Mouse (Mus musculus) stomach, postnatal 0 days (tissue): ENCODE data around the gene Drd4.

ENCODE experiments used
- CTCF ChIP-seq: IDR thresholded peaks from 2 replicates; pipeline ENCODE4 v1.5.1; 2016; ENCODE audit warnings: antibody characterized with exemption, low read depth, mild to moderate bottlenecking, moderate library complexity
- EP300 ChIP-seq: optimal IDR thresholded peaks from 2 replicates; pipeline ENCODE3; 2016; ENCODE audit warnings: antibody characterized with exemption

GRCm38 (mm10) chr7:141288042-141288441, 3.8 kb upstream of the Drd4 start:
- TF ChIP-seq EP300 (no peak), CTCF (no peak)
